Mouse (Mus musculus) forebrain, embryonic 12.5 days (tissue): ENCODE data around the gene Smtnl1. TPM values are rescaled to one million over a fixed set of nuclear protein-coding genes. Genes with fewer than 3 reads are reported as not detected.
"Not testable (repeated sequence)": the region's sequence is repeated elsewhere in the genome, so short reads cannot be mapped to it uniquely, and the experiment has no call there.

Experiments
- ATAC-seq: fragments of 200-750 bp; cut with Nextera tagmentation; 2 replicates; pipeline ENCODE4 v1.8.0; 2017; ENCODE audit warnings: moderate TSS enrichment; ENCODE audit not compliant: low FRiP score
- H3K27ac ChIP-seq: fragments of 300-500 bp; sonication (generic); 2 replicates; pipeline ENCODE4 v1.5.1; 2016; ENCODE audit warnings: mild to moderate bottlenecking
- H3K27me3 ChIP-seq: fragments of 300-500 bp; sonication (generic); 2 replicates; pipeline ENCODE4 v1.6.1; 2016; ENCODE audit warnings: mild to moderate bottlenecking
- H3K36me3 ChIP-seq: fragments of 300-500 bp; sonication (generic); replicated peaks from 2 replicates; pipeline ENCODE4 v1.6.1; 2016; ENCODE audit warnings: mild to moderate bottlenecking
- H3K4me1 ChIP-seq: fragments of 300-500 bp; sonication (generic); 2 replicates; pipeline ENCODE4 v1.6.1; 2016
- H3K4me2 ChIP-seq: fragments of 300-500 bp; sonication (generic); 2 replicates; pipeline ENCODE4 v1.6.1; 2016; ENCODE audit warnings: mild to moderate bottlenecking, moderate library complexity
- H3K4me3 ChIP-seq: fragments of 300-500 bp; sonication (generic); replicated peaks from 2 replicates; pipeline ENCODE4 v1.5.1; 2016; ENCODE audit warnings: mild to moderate bottlenecking
- H3K9ac ChIP-seq: fragments of 300-500 bp; sonication (generic); 2 replicates; pipeline ENCODE4 v1.6.1; 2016; ENCODE audit warnings: mild to moderate bottlenecking
- H3K9me3 ChIP-seq: fragments of 300-500 bp; sonication (generic); 2 replicates; pipeline ENCODE4 v1.6.1; 2016
- WGBS: fragments of 180-500 bp; shearing (Covaris S2); methylation state at CpG from one replicate; pipeline ENCODE4 v1.1.7; 2016; 5-methylcytosine and 5-hydroxymethylcytosine counted together
- polyA plus RNA-seq: library from polyadenylated mRNA; unstranded; fragments of >200 nt; fragmentation: Nextera tagmentation; extraction: Ambion mirVana; gene quantifications from 2 replicates; pipeline ENCODE4 v1.2.1, GENCODE M21; 2016

Smtnl1 gene
- polyA plus RNA-seq, 1 experiment from 2014 or later: not detected

GRCm38 (mm10) chr2:84803963-84804362, 18.5 kb downstream of the Smtnl1 start:
- Histone ChIP-seq H3K9me3 (no peaks in the 10 kb centered on the region), H3K4me3 (no peak overlapping the region), H3K9ac (no peak overlapping the region), H3K4me1 (peaks cover 5% of the 10 kb centered on the region), H3K27me3 (0 out of 2 replicates have a peak, but pooled peaks cover 4% of the 10 kb centered on the region), H3K36me3 (no peaks in the 10 kb centered on the region), H3K27ac (no peak overlapping the region), H3K4me2 (no peak overlapping the region)
- no peak for ATAC-seq
- 90% methylated on average over 7 of the region's 7 CpGs for WGBS

- H3K27me3 ChIP-seq, ATAC-seq, H3K27ac ChIP-seq, H3K36me3 ChIP-seq, H3K9ac ChIP-seq, H3K4me2 ChIP-seq, H3K4me3 ChIP-seq, H3K9me3 ChIP-seq: not testable (repeated sequence)
- WGBS: 84% methylated on average over 5 of the region's 5 CpGs
- peaks cover 10% of the 10 kb centered on the region for H3K4me1 ChIP-seq
Measured at GRCm38 (mm10) chr2:84801223-84801622, 21.2 kb downstream of the Smtnl1 start.

GRCm38 (mm10) chr2:84800304-84800703, 22.1 kb downstream of the Smtnl1 start:
- no peak overlapping the region for H3K4me2 ChIP-seq
- no peak for ATAC-seq
- peaks cover 10% of the 10 kb centered on the region for H3K4me1 ChIP-seq
- 84% methylated on average over 4 of the region's 4 CpGs for WGBS
- no peaks in the 10 kb centered on the region for H3K36me3 ChIP-seq
- 0 out of 2 replicates have a peak, but pooled peaks cover 4% of the 10 kb centered on the region for H3K27me3 ChIP-seq
- 0 out of 2 replicates have a peak, but pooled peaks cover 5% of the 10 kb centered on the region for H3K9me3 ChIP-seq
- no peak overlapping the region for H3K27ac ChIP-seq
- no peak overlapping the region for H3K4me3 ChIP-seq
- no peak overlapping the region for H3K9ac ChIP-seq

DNA sequence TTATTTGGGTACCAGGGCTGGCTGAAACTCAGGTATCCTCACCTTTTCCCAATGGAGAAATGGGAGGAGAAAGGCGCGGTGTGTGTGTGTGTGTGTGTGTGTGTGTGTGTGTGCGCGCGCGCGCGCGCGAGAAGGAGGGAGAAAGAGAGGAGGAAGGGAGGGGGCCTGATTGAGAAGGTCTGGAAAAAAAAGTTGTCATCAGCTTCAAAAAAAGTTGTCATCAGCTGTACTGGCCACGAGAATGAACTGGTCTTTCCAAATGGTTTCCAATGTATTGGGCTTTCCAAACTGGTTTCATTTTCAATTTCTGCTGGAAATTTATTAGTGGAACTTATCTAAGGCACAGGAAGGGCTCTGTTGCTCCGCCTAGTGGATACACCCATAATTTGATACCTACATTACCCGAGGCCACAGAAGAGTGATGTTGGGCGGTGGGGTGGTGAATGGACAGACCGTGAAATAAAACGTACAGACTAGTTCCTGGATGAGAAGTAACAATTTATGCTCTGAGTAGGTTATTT, 23.4 kb downstream of the Smtnl1 start:
- H3K27ac ChIP-seq: peak overlapping the region; percentile 61
- 0 out of 2 replicates have a peak, but pooled peaks cover 12% of the 10 kb centered on the region for H3K9me3 ChIP-seq
- peak; percentile 68 for ATAC-seq
- peak overlapping the region; percentile 99 for H3K4me2 ChIP-seq
- peaks cover 10% of the 10 kb centered on the region for H3K4me1 ChIP-seq
- H3K36me3 ChIP-seq: no peaks in the 10 kb centered on the region
- peak overlapping the region; percentile 60 for H3K9ac ChIP-seq
- peak overlapping the region; percentile 63 for H3K4me3 ChIP-seq
- under 1% methylated on average over 16 of the region's 16 CpGs for WGBS
- H3K27me3 ChIP-seq: 0 out of 2 replicates have a peak, but pooled peaks cover 4% of the 10 kb centered on the region

GRCm38 (mm10) chr2:84798493-84798921, 23.9 kb downstream of the Smtnl1 start, which contains the start of gene Ube2l6:
TSS of gene Ube2l6 (plus strand) at chr2:84798828.
- WGBS: under 1% methylated on average over 21 of the region's 21 CpGs
- 0 out of 2 replicates have a peak, but pooled peaks cover 12% of the 10 kb centered on the region for H3K9me3 ChIP-seq
- H3K36me3 ChIP-seq: no peaks in the 10 kb centered on the region
- H3K4me3 ChIP-seq: peak within 1 kb of the TSS; percentile 63
- H3K4me1 ChIP-seq: peaks cover 10% of the 10 kb centered on the region
- H3K9ac ChIP-seq: peak within 1 kb of the TSS; percentile 60
- peak within 1 kb of the TSS; percentile 99 for H3K4me2 ChIP-seq
- peak within 1 kb of the TSS; percentile 61 for H3K27ac ChIP-seq
- peak; percentile 73 for ATAC-seq
- 0 out of 2 replicates have a peak, but pooled peaks cover 4% of the 10 kb centered on the region for H3K27me3 ChIP-seq

- Histone ChIP-seq H3K9ac (peak overlapping the region; percentile 60), H3K9me3 (0 out of 2 replicates have a peak, but pooled peaks cover 12% of the 10 kb centered on the region), H3K4me3 (peak overlapping the region; percentile 63), H3K27me3 (0 out of 2 replicates have a peak, but pooled peaks cover 4% of the 10 kb centered on the region), H3K27ac (peak overlapping the region; percentile 61; the same call in 1 of the 2 replicates), H3K4me2 (peak overlapping the region; percentile 99), H3K36me3 (no peaks in the 10 kb centered on the region), H3K4me1 (peaks cover 10% of the 10 kb centered on the region)
- WGBS: 9% methylated on average over 13 of the region's 13 CpGs
- ATAC-seq: peak; percentile 73
Measured at GRCm38 (mm10) chr2:84797833-84798492, 24.5 kb downstream of the Smtnl1 start.

- Histone ChIP-seq H3K27ac (no peak overlapping the region), H3K9me3 (0 out of 2 replicates have a peak, but pooled peaks cover 12% of the 10 kb centered on the region), H3K36me3 (no peaks in the 10 kb centered on the region), H3K4me3 (no peak overlapping the region), H3K4me1 (0 out of 2 replicates have a peak, but pooled peaks cover 5% of the 10 kb centered on the region), H3K27me3 (0 out of 2 replicates have a peak, but pooled peaks cover 4% of the 10 kb centered on the region), H3K9ac (no peak overlapping the region), H3K4me2 (no peak overlapping the region)
- no peak for ATAC-seq
- 91% methylated on average over 3 of the region's 3 CpGs for WGBS
Measured at GRCm38 (mm10) chr2:84793871-84794270, 28.6 kb downstream of the Smtnl1 start.

DNA sequence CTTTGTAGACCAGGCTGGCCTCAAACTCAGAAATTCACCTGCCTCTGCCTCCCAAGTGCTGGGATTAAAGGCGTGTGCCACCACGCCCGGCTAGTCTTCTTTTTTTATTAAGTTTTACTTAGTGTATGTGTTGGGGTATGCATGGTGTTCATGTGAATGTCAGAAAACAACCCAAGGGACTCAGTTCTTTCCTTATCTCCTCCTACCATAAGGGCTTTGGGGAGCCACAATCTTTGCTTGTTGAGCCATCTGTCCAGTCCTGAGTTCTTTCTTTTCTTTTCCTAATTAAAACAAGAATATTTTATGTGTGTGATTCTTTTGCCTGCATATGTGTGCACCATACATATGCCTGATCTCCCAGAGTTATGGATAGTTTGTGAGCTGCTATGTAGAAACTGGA, 29.3 kb downstream of the Smtnl1 start:
- 0 out of 2 replicates have a peak, but pooled peaks cover 4% of the 10 kb centered on the region for H3K4me1 ChIP-seq
- H3K4me2 ChIP-seq: no peak overlapping the region
- no peak overlapping the region for H3K9ac ChIP-seq
- no peaks in the 10 kb centered on the region for H3K36me3 ChIP-seq
- H3K9me3 ChIP-seq: 0 out of 2 replicates have a peak, but pooled peaks cover 12% of the 10 kb centered on the region
- ATAC-seq: no peak
- H3K4me3 ChIP-seq: no peak overlapping the region
- WGBS: 87% methylated on average over 3 of the region's 3 CpGs
- H3K27me3 ChIP-seq: 0 out of 2 replicates have a peak, but pooled peaks cover 4% of the 10 kb centered on the region
- no peak overlapping the region for H3K27ac ChIP-seq

- 90% methylated on average over 3 of the region's 3 CpGs for WGBS
- H3K9me3 ChIP-seq: 0 out of 2 replicates have a peak, but pooled peaks cover 12% of the 10 kb centered on the region
Measured at GRCm38 (mm10) chr2:84792516-84792915, 29.9 kb downstream of the Smtnl1 start.

GRCm38 (mm10) chr2:84790418-84790817, 32.0 kb downstream of the Smtnl1 start:
- ATAC-seq: no peak
- H3K9ac ChIP-seq: no peak overlapping the region
- H3K4me2 ChIP-seq: no peak overlapping the region
- 0 out of 2 replicates have a peak, but pooled peaks cover 4% of the 10 kb centered on the region for H3K27me3 ChIP-seq
- H3K27ac ChIP-seq: no peak overlapping the region
- 57% methylated on average over 9 of the region's 9 CpGs for WGBS
- no peaks in the 10 kb centered on the region for H3K36me3 ChIP-seq
- H3K4me1 ChIP-seq: no peaks in the 10 kb centered on the region
- H3K4me3 ChIP-seq: no peak overlapping the region
- 0 out of 2 replicates have a peak, but pooled peaks cover 8% of the 10 kb centered on the region for H3K9me3 ChIP-seq

More at GRCm38 (mm10) chr2:84792516-84792915, 29.9 kb downstream of the Smtnl1 start:
- H3K4me3 ChIP-seq: no peak overlapping the region
- H3K27me3 ChIP-seq: 0 out of 2 replicates have a peak, but pooled peaks cover 4% of the 10 kb centered on the region
- H3K9ac ChIP-seq: no peak overlapping the region
- no peak overlapping the region for H3K4me2 ChIP-seq
- no peak for ATAC-seq
- H3K4me1 ChIP-seq: no peaks in the 10 kb centered on the region
- H3K36me3 ChIP-seq: no peaks in the 10 kb centered on the region
- no peak overlapping the region for H3K27ac ChIP-seq

DNA sequence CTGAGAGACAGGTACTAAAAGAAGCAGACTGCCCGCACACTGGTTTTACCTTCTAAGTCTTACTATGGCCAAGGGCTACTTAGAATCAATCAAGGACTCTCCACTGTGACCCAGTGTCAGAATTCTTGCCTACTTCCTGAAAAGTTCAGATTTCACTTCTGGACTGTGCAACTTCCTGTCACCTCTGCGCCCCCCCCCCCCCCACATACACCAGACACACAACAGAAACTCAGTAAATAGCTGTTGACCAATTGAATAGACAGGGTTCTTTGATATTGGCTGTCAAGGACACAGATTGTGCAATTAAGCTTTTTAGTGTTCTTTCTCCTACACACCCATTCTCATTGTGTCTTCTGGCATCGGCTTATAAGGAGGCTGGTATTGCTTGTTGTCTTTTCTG, 34.1 kb downstream of the Smtnl1 start:
- Histone ChIP-seq H3K27me3 (0 out of 2 replicates have a peak, but pooled peaks cover 4% of the 10 kb centered on the region), H3K4me3 (no peak overlapping the region), H3K4me2 (no peak overlapping the region), H3K36me3 (no peaks in the 10 kb centered on the region), H3K9ac (no peak overlapping the region), H3K27ac (no peak overlapping the region), H3K4me1 (no peaks in the 10 kb centered on the region), H3K9me3 (no peaks in the 10 kb centered on the region)
- WGBS: 93% methylated on average over 3 of the region's 3 CpGs
- ATAC-seq: no peak

DNA sequence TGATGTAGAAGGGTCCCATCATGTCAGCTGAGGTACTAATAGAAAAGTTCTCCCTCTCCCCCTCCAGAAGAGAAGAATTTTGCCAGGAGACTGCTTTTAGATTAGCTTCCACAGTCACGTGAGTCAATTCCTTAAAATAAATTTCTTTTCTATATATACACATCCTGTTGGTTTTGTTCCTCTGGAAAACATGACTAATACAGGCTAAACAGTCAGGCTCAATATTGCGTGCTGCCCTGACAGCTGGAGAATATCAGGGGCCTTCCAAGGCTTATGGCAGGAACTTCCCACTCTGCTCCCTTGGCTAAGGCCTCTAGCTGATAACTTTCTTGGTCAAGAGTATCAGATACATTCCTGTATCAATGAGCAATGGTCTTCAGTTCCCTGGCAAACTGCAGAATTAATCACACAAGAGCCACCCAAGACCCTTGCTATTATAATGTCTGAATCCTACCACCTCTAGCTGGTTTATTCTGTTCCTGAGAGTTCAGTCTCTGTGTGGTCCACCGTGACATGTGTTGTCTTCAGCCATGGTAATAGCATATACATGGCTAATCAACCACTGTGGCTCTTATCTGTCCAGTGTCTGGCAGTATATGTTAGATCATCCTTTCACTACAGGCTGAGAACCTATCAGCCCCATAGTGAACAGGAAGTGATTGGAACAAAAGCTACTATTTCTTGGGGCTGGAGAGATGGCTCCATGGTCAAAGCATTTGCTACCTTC, 38.4 kb downstream of the Smtnl1 start:
- Histone ChIP-seq H3K27ac (no peak overlapping the region), H3K36me3 (no peaks in the 10 kb centered on the region), H3K9ac (no peak overlapping the region), H3K4me1 (no peaks in the 10 kb centered on the region), H3K27me3 (no peaks in the 10 kb centered on the region), H3K4me2 (no peak overlapping the region), H3K9me3 (no peaks in the 10 kb centered on the region), H3K4me3 (no peak overlapping the region)
- no peak for ATAC-seq
- 88% methylated on average over 3 of the region's 3 CpGs for WGBS
